Mouse (Mus musculus): ENCODE data around the gene Chrna10.
A peak's percentile ranks its signal among the peaks of the same experiment; 100 is the strongest.

Chrna10 gene

GRCm38 (mm10) chr7:102081784-102082183 lies 34.8 kb downstream of the Chrna10 start:
- no peak for DNase-seq (ENCODE audit: low read depth, low spot score)

DNA sequence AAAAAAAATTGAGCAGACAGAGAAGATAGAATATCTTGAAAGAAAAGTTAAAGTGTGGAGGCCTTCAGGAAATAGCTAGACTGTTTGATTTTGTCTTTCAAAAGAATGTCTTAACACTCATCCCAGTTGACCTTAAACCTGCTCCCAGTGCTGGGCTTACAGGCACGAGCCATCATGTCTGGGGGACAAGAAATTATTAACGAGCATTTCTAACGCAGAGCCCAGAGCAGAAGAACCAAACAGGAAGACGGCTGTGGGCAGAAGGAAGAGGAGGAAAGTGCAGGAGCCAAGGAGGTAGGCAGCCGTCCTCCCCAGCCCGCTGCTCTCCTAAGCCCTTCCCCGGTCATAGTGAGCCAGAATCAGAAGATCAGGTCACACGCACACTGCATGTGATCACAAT lies 36.3 kb downstream of the Chrna10 start:
- no peak for DNase-seq (ENCODE audit: low read depth, low spot score)

DNA sequence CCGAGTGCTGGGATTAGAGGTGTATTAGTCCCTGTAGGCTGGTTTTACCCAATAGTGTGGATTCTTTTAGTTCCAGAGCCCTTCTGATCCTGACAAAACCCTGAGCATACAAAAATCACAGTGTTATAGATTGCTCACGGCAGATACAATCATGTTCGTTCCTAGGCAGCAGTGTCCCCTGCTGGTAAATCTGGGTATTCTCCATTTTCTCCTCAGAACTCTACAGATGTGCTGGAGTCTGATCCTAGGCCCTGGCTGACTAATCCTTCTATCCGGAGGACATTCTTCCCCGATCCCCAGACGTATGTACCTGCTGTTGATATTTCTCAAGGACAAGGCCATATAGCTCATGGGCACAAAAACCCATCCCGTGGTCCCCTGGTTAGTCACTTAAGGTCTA lies 38.1 kb downstream of the Chrna10 start:
- peak; percentile 62 for DNase-seq (ENCODE audit: low read depth, low spot score)

DNA sequence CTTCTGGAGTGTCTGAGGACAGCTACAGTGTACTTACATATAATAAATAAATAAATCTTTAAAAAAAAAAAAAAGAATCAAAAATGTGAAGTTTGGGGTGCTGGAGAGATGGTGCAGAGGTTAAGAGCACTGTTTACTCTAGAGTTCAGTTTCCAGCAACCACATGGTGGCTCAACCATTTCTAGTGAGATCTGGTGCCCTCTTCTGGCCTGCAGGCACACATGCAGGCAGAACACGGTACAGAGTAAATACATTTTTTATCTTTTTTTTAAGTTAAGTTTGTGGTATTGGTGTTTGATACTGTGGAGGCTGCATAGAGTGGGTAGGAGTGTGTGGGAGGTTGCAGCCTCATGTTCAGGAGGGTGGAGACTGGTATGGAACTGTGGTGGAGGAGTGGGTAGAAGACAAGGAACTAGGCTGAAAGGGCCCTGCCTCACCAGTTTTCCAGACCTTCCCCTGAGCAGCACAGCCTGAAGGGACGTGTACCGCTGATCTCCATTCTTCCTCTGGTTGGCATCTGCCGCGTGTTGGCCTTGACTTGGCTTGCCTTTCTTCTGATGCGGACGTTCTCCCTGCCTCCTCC lies 39.8 kb downstream of the Chrna10 start:
- peak; percentile 71 for DNase-seq (ENCODE audit: low read depth, low spot score)

DNA sequence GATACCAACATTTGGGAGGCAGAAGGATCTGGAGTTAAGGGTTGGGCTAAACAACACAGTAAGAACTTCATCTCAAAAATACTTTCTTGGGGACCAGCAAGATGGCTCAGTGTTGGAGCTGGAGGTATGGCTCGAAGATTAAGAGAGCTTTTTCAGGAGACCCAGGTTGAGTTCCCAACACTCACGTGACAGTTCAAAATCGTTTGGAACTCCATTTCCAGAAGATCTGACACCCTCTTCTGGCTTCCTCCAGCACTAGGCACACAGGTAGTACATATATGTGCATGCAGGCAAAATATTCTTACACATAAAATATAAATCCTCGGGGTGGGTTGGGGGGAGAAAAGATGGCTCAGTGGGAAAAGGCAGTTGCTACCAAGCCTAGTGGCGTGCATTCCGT lies 50.3 kb downstream of the Chrna10 start:
- peak; percentile 22 for DNase-seq (ENCODE audit: low read depth, low spot score)

DNA sequence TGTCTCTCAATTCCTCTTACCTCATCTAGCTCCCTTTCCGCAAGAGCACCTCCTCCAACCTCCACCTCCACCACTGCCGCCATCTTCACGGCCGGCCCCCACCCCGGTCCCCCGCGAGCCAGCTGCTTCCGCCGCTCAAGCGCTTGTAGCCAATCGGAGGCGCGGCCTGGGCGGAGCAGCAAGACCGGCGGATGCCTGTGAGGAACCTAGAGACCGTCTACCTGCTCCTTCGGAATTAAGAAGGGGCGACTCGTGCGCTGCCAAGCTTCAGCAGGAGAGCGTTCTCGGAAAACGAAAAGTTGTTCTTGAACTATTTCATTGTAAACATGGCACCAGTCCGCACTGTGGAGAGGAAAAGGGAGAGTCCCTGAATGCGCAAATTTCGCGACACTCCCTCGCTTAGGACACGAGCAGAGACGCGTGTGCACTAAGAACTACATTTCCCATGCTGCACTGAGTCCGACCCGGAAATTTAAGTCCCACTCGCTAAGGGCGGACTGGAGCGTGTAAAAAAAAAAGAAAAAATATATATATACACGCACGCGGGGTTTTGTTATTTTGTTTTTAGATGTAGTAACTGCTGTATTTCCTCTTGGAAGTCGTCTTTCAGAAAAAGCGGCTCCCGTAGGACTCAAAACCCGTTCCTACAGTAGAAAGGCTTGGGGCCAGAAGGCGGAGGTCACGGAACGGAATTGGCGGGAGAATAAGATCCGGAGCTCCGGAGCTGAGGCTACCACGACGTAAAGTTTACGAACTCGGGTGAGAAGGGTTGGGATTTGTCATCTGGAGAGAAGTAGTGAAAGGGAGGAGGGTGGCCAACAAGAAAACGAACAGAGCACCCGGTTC lies 51.4 kb downstream of the Chrna10 start, which contains the start of the genes Rnf121, Xndc1 and Xntrpc:
Gene Rnf121, minus strand, starts transcription at position 424 of the 846 bp plus-strand sequence.
Gene Xndc1, plus strand, starts transcription at position 466 of the 846 bp plus-strand sequence.
Gene Xntrpc, plus strand, starts transcription at position 668 of the 846 bp plus-strand sequence.
- DNase-seq (ENCODE audit: low read depth, low spot score): peak; percentile 95

DNA sequence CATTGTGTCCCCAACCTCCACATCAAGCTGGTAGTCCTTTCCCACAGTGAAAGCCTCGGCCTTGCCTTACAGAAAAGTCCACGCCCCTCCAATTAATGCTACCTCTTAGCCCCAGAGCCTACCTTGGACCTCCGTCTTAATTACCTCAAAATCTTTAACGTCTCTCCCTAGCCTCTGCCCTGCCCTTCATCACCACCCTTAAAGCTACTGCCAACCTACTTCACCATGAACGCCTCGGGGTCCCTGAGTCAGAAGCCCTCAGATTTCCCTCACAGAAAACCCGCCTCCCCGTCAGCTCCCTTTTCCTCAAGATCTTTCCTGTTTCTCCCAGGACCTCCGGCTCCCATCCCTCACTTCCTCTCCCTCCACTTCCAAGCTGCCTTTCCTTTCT lies 52.0 kb downstream of the Chrna10 start:
- no peak for DNase-seq (ENCODE audit: low read depth, low spot score)

DNA sequence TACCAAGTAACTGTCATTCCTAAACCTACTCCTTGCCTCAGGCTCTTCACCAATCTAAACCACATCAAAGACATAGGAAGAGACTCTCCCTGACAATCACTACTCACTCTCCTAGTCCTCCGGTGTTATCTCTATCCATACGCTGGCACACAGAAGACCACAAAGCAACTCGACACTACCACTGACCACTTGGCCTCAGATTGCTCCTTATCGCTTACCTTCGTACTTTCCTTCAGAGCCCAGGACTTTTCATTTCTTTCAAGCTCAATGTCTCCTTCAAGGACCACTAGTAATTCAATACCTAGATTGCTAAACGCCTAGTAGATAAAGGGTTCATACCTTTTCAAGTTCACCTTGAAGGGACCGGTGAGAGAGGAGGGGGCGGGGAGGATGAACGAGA lies 52.7 kb downstream of the Chrna10 start:
- DNase-seq (ENCODE audit: low read depth, low spot score): no peak

- no peak for DNase-seq (ENCODE audit: low read depth, low spot score)
Observed at GRCm38 (mm10) chr7:102062203-102062602, 54.4 kb downstream of the Chrna10 start.

DNA sequence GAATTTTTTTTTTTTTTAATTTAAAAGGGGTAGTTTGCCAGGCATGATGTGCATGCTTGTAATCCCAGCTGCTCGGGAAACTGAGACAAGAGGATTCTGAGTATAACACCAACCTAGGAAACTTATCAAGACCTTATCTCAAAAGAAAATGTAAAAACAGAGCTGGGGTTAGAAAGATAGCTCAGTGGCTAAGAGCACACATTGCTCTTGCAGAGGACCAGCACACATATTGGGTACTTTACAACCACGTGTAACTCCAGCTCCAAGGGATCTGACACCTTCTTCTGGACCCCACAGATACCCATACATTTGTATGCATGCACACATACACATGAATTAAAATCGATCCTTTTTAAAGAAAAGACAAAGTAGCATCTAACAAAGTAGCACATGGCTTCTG lies 55.3 kb downstream of the Chrna10 start:
- DNase-seq (ENCODE audit: low read depth, low spot score): no peak

All from ZHBTc4 (cell line).